ENCODE assay signal across 9 mouse cellular contexts in genomic region chr4:117270278-117270677, GRCm38 (mm10). TPM values are rescaled to one million over a fixed set of nuclear protein-coding genes. Genes with fewer than 3 reads are reported as not detected.
DNase-seq lines count a peak whose midpoint lies in the region; ATAC-seq and TF ChIP-seq lines count a peak whose summit lies in the region.
"Had no signal": no experiment of that assay in that cellular context is flagged by ENCODE, and none has a peak within 500 bp of the region (broad histone marks: within the 10 kb centered on the region; RNA-seq: fewer than 3 reads in every experiment).

No protein-coding gene starts in this region.

- peak; percentile 69; the same call in 1 of the 2 replicates for TF ChIP-seq CTCF in small intestine, adult 2 months (IDR thresholded peaks at IDR 0.05; ENCODE audit: extremely low read depth, insufficient read length, insufficient replicate concordance, low read depth, low read length)

- no peak overlapping the region for H3K27ac ChIP-seq in intestine, embryonic 16.5 days (ENCODE audit: low read length)
- 0 out of 2 replicates have a peak overlapping the region, but pooled peaks have one; percentile 50 for H3K27ac ChIP-seq in limb, embryonic 10.5 days
- no peak overlapping the region for H3K27ac ChIP-seq in midbrain, embryonic 12.5 days (replicated peaks)
- H3K27ac ChIP-seq in small intestine, adult 2 months (ENCODE audit: insufficient read depth, low read depth, low read length): no peak overlapping the region

- no peaks in the 10 kb centered on the region for H3K27me3 ChIP-seq in intestine, embryonic 16.5 days (replicated peaks; ENCODE audit: control insufficient read depth, insufficient read depth, low read length)
- peaks cover 37% of the 10 kb centered on the region for H3K27me3 ChIP-seq in limb, embryonic 10.5 days (ENCODE audit: low read depth, poor library complexity, severe bottlenecking)
- peaks cover 85% of the 10 kb centered on the region for H3K27me3 ChIP-seq in midbrain, embryonic 12.5 days
- H3K27me3 ChIP-seq in small intestine, adult 2 months (ENCODE audit: control insufficient read depth, insufficient read depth, low read length): no peaks in the 10 kb centered on the region

- no peak for TF ChIP-seq POLR2A in small intestine, adult 2 months (IDR thresholded peaks at IDR 0.05; ENCODE audit: low read depth, low read length)

- no peak overlapping the region for H3K4me3 ChIP-seq in intestine, embryonic 16.5 days (ENCODE audit: low read length)
- no peak overlapping the region for H3K4me3 ChIP-seq in limb, embryonic 10.5 days
- H3K4me3 ChIP-seq in midbrain, embryonic 12.5 days: no peak overlapping the region
- H3K4me3 ChIP-seq in small intestine, adult 2 months (ENCODE audit: low read depth, low read length): no peak overlapping the region
- H3K4me3 ChIP-seq: myocyte had no signal

- peaks cover 9% of the 10 kb centered on the region; the same call in 1 of the 2 replicates for H3K9me3 ChIP-seq in intestine, embryonic 16.5 days (ENCODE audit: control insufficient read depth, low read length)
- peaks cover 11% of the 10 kb centered on the region; the same call in 1 of the 2 replicates for H3K9me3 ChIP-seq in limb, embryonic 10.5 days (replicated peaks)
- H3K9me3 ChIP-seq in midbrain, embryonic 12.5 days: peaks cover 11% of the 10 kb centered on the region

- peak; percentile 42 for DNase-seq in cerebellum, adult 11 months
- no peak for DNase-seq in cerebellum, adult 11-12 months
- DNase-seq in cerebellum, postnatal 36 days: peak; percentile 67 to 75
- DNase-seq in gastrocnemius, adult 18-20 months (ENCODE audit: low spot score): peak; percentile 75
- peak; percentile 84 for DNase-seq in limb, embryonic 10.5 days (ENCODE audit: low spot score)

- H3K4me1 ChIP-seq in intestine, embryonic 16.5 days (ENCODE audit: control insufficient read depth, insufficient read depth, low read length): peaks cover 14% of the 10 kb centered on the region
- peaks cover 61% of the 10 kb centered on the region for H3K4me1 ChIP-seq in limb, embryonic 10.5 days
- H3K4me1 ChIP-seq in midbrain, embryonic 12.5 days: peaks cover 25% of the 10 kb centered on the region
- peaks cover 6% of the 10 kb centered on the region for H3K4me1 ChIP-seq in small intestine, adult 2 months (ENCODE audit: control insufficient read depth, insufficient read depth, insufficient read length, low read length)

- peaks cover 19% of the 10 kb centered on the region for H3K36me3 ChIP-seq in intestine, embryonic 16.5 days (ENCODE audit: control insufficient read depth, insufficient read depth, low read length)
- H3K36me3 ChIP-seq in limb, embryonic 10.5 days: peaks cover 47% of the 10 kb centered on the region
- peaks cover 30% of the 10 kb centered on the region for H3K36me3 ChIP-seq in midbrain, embryonic 12.5 days
- H3K36me3 ChIP-seq in small intestine, adult 2 months (ENCODE audit: control insufficient read depth, insufficient read depth, low read length): peaks cover 20% of the 10 kb centered on the region

- WGBS in intestine, embryonic 16.5 days: 14% methylated on average over 6 of the region's 6 CpGs
- WGBS in limb, embryonic 10.5 days: 11% methylated on average over 6 of the region's 6 CpGs
- WGBS in midbrain, embryonic 12.5 days: 13% methylated on average over 6 of the region's 6 CpGs
- 16% methylated on average over 6 of the region's 6 CpGs for WGBS in small intestine, adult 2 months

- 0 out of 2 replicates have a peak, but pooled peaks have one; percentile 7 for ATAC-seq in intestine, embryonic 16.5 days
- 0 out of 2 replicates have a peak, but pooled peaks have one; percentile 13 for ATAC-seq in midbrain, embryonic 12.5 days (ENCODE audit: low FRiP score, low read depth)

- no peak overlapping the region for H3K4me2 ChIP-seq in intestine, embryonic 16.5 days (ENCODE audit: low read depth, low read length)
- H3K4me2 ChIP-seq in midbrain, embryonic 12.5 days (replicated peaks): no peak overlapping the region

- H3K9ac ChIP-seq in intestine, embryonic 16.5 days (ENCODE audit: low read depth, low read length): no peak overlapping the region
- H3K9ac ChIP-seq in midbrain, embryonic 12.5 days (replicated peaks): no peak overlapping the region

RNA-seq across cellular contexts. Expression of gene Armh1, which starts 18.4 kb away (rescaled TPM):
- not detected for total RNA-seq in gastrocnemius, adult 18-20 months (2021)
- polyA plus RNA-seq in intestine, embryonic 16.5 days (2015; fragmentation: Nextera tagmentation; extraction: Ambion mirVana): 0.40 and 0.47 TPM in 2 replicates
- 0.09 and 0.25 TPM in 2 replicates for polyA plus RNA-seq in limb, embryonic 10.5 days (2016; fragmentation: Nextera tagmentation; extraction: Ambion mirVana)
- polyA plus RNA-seq in midbrain, embryonic 12.5 days (2016; fragmentation: Nextera tagmentation; extraction: Ambion mirVana): 0.32 and 0.47 TPM in 2 replicates
- not detected in 2 replicates for polyA plus RNA-seq in small intestine, adult 2 months (2012; rRNA removed)
- polyA plus RNA-seq: myocyte had no signal

RNA-seq across cellular contexts. Expression of gene Tmem53, which starts 18.5 kb away (rescaled TPM):
- total RNA-seq in gastrocnemius, adult 18-20 months (2021): 1 to 10 TPM; 4.5 to 6.9 TPM
- polyA plus RNA-seq in intestine, embryonic 16.5 days (2015; fragmentation: Nextera tagmentation; extraction: Ambion mirVana): 11.2 and 11.8 TPM in 2 replicates
- polyA plus RNA-seq in limb, embryonic 10.5 days (2016; fragmentation: Nextera tagmentation; extraction: Ambion mirVana): 6.2 and 9.2 TPM in 2 replicates
- 7.1 TPM in 2 replicates for polyA plus RNA-seq in midbrain, embryonic 12.5 days (2016; fragmentation: Nextera tagmentation; extraction: Ambion mirVana)
- polyA plus RNA-seq in small intestine, adult 2 months (2012; rRNA removed): 13.7 and 19.0 TPM in 2 replicates
